ENCODE assay signal across 8 mouse cellular contexts in the genomic region with DNA sequence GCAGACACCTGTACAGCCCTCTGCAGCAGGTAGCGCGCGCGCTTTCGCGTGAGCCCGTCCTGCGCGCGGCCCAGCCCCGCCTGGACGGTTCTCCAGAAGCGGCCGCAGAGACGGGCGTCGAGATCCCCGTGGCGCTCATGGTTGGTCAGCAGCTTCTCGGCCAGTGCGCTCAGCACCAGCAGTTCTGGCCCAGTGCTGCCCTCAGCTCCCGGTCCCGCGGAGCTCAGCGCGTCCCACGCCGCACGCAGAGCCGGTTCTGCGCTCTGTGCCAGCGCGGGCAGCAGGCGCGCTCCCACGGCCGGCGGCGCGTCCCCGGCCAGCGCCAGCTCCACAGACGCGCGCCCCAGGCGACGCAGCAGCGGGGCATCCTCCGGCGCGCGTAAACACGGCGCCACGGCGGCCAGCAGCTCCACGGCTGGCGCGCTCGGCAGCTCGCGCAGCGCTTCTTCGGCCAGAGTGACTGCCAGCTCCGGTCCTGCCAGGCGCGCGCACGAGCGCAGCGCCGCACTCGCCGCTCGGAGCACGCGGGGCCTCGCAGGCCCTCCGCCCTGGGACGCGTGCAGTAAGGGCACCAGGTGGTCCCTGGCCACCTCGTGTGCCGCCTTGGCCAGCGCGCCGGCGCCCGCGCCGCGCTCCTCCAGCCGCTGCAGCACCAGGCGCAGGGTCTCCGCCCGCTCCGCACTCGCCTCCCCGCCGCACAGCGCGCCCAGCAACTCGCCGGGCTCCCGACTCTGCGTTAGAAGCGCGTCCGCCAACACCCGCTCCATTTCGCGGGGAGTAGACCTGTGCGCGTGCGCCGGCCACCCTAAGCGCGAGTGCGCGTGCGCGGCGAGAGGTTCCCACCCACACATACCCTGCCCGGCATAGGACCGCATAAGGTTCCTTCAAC. TPM values are rescaled to one million over a fixed set of nuclear protein-coding genes. Genes with fewer than 3 reads are reported as not detected.
DNase-seq lines count a peak whose midpoint lies in the region; ATAC-seq lines count a peak whose summit lies in the region.

TSS of gene Tarbp1 (minus strand) at position 767 of the 889 bp plus-strand sequence.

- peak within 1 kb of the TSS; percentile 86 for H3K4me2 ChIP-seq in embryonic facial prominence, embryonic 14.5 days (ENCODE audit: low read depth, low read length)
- peak within 1 kb of the TSS; percentile 89 for H3K4me2 ChIP-seq in limb, embryonic 12.5 days
- H3K4me2 ChIP-seq in midbrain, embryonic 14.5 days (ENCODE audit: low read length) = peak within 1 kb of the TSS; percentile 67

- H3K4me3 ChIP-seq in embryonic facial prominence, embryonic 14.5 days (ENCODE audit: low read depth, low read length) = peak within 1 kb of the TSS; percentile 84
- peak within 1 kb of the TSS; percentile 89 for H3K4me3 ChIP-seq in limb, embryonic 12.5 days (replicated peaks)
- peak within 1 kb of the TSS; percentile 83 for H3K4me3 ChIP-seq in midbrain, embryonic 14.5 days (replicated peaks; ENCODE audit: low read depth, low read length)

- H3K4me1 ChIP-seq in embryonic facial prominence, embryonic 14.5 days (ENCODE audit: control insufficient read depth, insufficient read depth, low read length) = peaks cover 16% of the 10 kb centered on the region
- peaks cover 18% of the 10 kb centered on the region for H3K4me1 ChIP-seq in limb, embryonic 12.5 days (replicated peaks)
- peaks cover 14% of the 10 kb centered on the region for H3K4me1 ChIP-seq in midbrain, embryonic 14.5 days (ENCODE audit: control insufficient read depth, insufficient read depth, low read length)

- under 1% methylated on average over 39 of the region's 124 CpGs for WGBS in embryonic facial prominence, embryonic 14.5 days
- under 1% methylated on average over 122 of the region's 124 CpGs for WGBS in limb, embryonic 12.5 days
- under 1% methylated on average over 124 of the region's 124 CpGs for WGBS in midbrain, embryonic 14.5 days

- H3K27me3 ChIP-seq in embryonic facial prominence, embryonic 14.5 days (replicated peaks; ENCODE audit: control insufficient read depth, insufficient read depth, low read length) = no peaks in the 10 kb centered on the region
- H3K27me3 ChIP-seq in limb, embryonic 12.5 days = peaks cover 16% of the 10 kb centered on the region
- no peaks in the 10 kb centered on the region for H3K27me3 ChIP-seq in midbrain, embryonic 14.5 days (ENCODE audit: control insufficient read depth, insufficient read depth, low read length)

- peaks cover 16% of the 10 kb centered on the region for H3K36me3 ChIP-seq in embryonic facial prominence, embryonic 14.5 days (ENCODE audit: control insufficient read depth, insufficient read depth, low read length)
- H3K36me3 ChIP-seq in limb, embryonic 12.5 days = peaks cover 15% of the 10 kb centered on the region; the same call in 1 of the 2 replicates
- peaks cover 10% of the 10 kb centered on the region; the same call in 1 of the 2 replicates for H3K36me3 ChIP-seq in midbrain, embryonic 14.5 days (ENCODE audit: control insufficient read depth, insufficient read depth, low read length)

- ATAC-seq in embryonic facial prominence, embryonic 14.5 days (ENCODE audit: low read depth) = peak; percentile 96
- peak; percentile 90 for ATAC-seq in limb, embryonic 12.5 days (ENCODE audit: insufficient number of reproducible peaks, insufficient read depth, low FRiP score, low TSS enrichment, low read depth)
- ATAC-seq in midbrain, embryonic 14.5 days (ENCODE audit: low FRiP score, low TSS enrichment) = peak; percentile 93

- peak within 1 kb of the TSS; percentile 79 for H3K27ac ChIP-seq in embryonic facial prominence, embryonic 14.5 days (replicated peaks; ENCODE audit: low read depth, low read length)
- H3K27ac ChIP-seq in limb, embryonic 12.5 days = peak within 1 kb of the TSS; percentile 85
- peak within 1 kb of the TSS; percentile 87 for H3K27ac ChIP-seq in midbrain, embryonic 14.5 days (replicated peaks; ENCODE audit: low read depth, low read length)

- H3K9ac ChIP-seq in embryonic facial prominence, embryonic 14.5 days (ENCODE audit: low read depth, low read length) = peak within 1 kb of the TSS; percentile 83
- peak within 1 kb of the TSS; percentile 75 for H3K9ac ChIP-seq in limb, embryonic 12.5 days (replicated peaks)
- peak within 1 kb of the TSS; percentile 66 for H3K9ac ChIP-seq in midbrain, embryonic 14.5 days (replicated peaks; ENCODE audit: low read length)

- H3K9me3 ChIP-seq in embryonic facial prominence, embryonic 14.5 days (ENCODE audit: control insufficient read depth, low read length) = no peaks in the 10 kb centered on the region
- no peaks in the 10 kb centered on the region for H3K9me3 ChIP-seq in limb, embryonic 12.5 days
- H3K9me3 ChIP-seq in midbrain, embryonic 14.5 days (ENCODE audit: control insufficient read depth, low read length) = no peaks in the 10 kb centered on the region

- peak; percentile 85 for DNase-seq in 3T3-L1 (ENCODE audit: low read depth, low spot score)
- peak; percentile 84 to 87 for DNase-seq in adrenal gland, postnatal 4 days (ENCODE audit: low spot score in 2 of 2)
- peak; percentile 96 for DNase-seq in embryonic facial prominence, embryonic 14.5 days (ENCODE audit: low spot score)
- DNase-seq in heart, adult 8-10 months (ENCODE audit: low spot score) = peak; percentile 91
- DNase-seq in kidney, adult 8-10 months = peak; percentile 87 to 89
- DNase-seq in midbrain, embryonic 14.5 days = peak; percentile 97
- DNase-seq in spleen, adult 12 weeks (ENCODE audit: low spot score) = peak; percentile 77

RNA-seq across cellular contexts. Expression of gene Tarbp1, which starts in this region (rescaled TPM):
- total RNA-seq in adrenal gland, postnatal 4 days (2021) = 10 to 100 TPM; 11.0 to 11.2 TPM
- polyA plus RNA-seq in embryonic facial prominence, embryonic 14.5 days (2014; fragmentation: Nextera tagmentation; extraction: Ambion mirVana) = 3.2 and 3.5 TPM in 2 replicates
- 1 to 10 TPM; 2.9 to 4.9 (median 3.5) TPM for total RNA-seq in heart, adult 8-10 months (2022)
- 3.5 and 3.6 TPM in 2 replicates for polyA plus RNA-seq in limb, embryonic 12.5 days (2016; fragmentation: Nextera tagmentation; extraction: Ambion mirVana)
- 2.2 and 2.5 TPM in 2 replicates for polyA plus RNA-seq in midbrain, embryonic 14.5 days (2014; fragmentation: Nextera tagmentation; extraction: Ambion mirVana)

Comparison
In these comparisons a context has a peak if more than half of its experiments do, and no peak if none do; other contexts are left out.
1. Peak in every context shown above with its lines: DNase-seq, ATAC-seq, H3K4me3 ChIP-seq and H3K27ac ChIP-seq.